Mouse (Mus musculus): Measurements from ENCODE around the gene Ebf3. TPM values are rescaled to one million over a fixed set of nuclear protein-coding genes. Genes with fewer than 3 reads are reported as not detected.

Ebf3 gene
- polyA plus RNA-seq, 1 experiment = not detected

- H3K4me3 ChIP-seq (replicated peaks) = no peak overlapping the region
- H3K36me3 ChIP-seq (ENCODE audit: control insufficient read depth) = no peaks in the 10 kb centered on the region
- no peaks in the 10 kb centered on the region for H3K9me3 ChIP-seq (ENCODE audit: control insufficient read depth, low read length)
- no peaks in the 10 kb centered on the region; the same call in 1 of the 2 replicates for H3K27me3 ChIP-seq (ENCODE audit: control insufficient read depth)
- TF ChIP-seq TAL1 (IDR thresholded peaks at IDR 0.05; ENCODE audit: low read length) (no peak), GATA1 (IDR thresholded peaks at IDR 0.05; ENCODE audit: low read length) (no peak)
- H3K4me1 ChIP-seq (ENCODE audit: control insufficient read depth) = peaks cover 10% of the 10 kb centered on the region
Measured at GRCm38 (mm10) chr7:137223823-137224222, 90.4 kb downstream of the Ebf3 start.

DNA sequence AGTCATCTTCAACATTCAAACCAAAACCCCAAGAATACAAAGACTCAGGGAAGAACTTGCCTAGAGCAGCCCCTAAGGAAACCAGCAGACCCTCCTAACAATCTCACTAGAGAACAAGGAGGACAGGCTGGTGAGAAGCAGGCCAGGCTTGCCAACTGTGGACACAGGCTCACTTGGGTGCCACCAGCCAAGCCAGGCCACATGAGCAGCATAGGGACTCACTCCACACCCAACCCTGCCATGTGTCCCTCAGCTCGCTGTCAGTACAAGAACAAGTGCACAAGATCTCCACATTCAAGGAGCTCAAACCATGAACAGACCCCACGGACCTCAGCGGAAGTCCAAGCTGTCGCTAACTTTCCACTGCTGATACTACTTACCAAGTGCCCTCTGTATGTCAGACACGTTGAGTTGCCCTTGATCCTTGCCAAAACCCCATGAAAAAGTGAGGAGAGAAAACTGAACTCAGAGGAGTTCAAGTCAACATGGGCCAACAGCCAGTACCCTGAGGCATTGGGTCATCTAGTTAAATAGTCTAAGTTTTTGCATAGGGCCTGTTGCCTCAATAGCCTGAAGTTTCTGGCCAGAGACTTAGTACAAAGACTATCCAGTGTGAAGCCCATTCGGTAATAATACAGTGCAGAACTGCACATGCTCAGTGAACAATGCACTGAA, 91.3 kb downstream of the Ebf3 start:
- H3K4me3 ChIP-seq (replicated peaks) = no peak overlapping the region
- no peak for TF ChIP-seq TAL1 (IDR thresholded peaks at IDR 0.05; ENCODE audit: low read length)
- TF ChIP-seq GATA1 (IDR thresholded peaks at IDR 0.05; ENCODE audit: low read length) = no peak
- peaks cover 10% of the 10 kb centered on the region for H3K4me1 ChIP-seq (ENCODE audit: control insufficient read depth)
- H3K27me3 ChIP-seq (ENCODE audit: control insufficient read depth) = no peaks in the 10 kb centered on the region
- no peaks in the 10 kb centered on the region for H3K9me3 ChIP-seq (ENCODE audit: control insufficient read depth, low read length)
- H3K36me3 ChIP-seq (ENCODE audit: control insufficient read depth) = no peaks in the 10 kb centered on the region

DNA sequence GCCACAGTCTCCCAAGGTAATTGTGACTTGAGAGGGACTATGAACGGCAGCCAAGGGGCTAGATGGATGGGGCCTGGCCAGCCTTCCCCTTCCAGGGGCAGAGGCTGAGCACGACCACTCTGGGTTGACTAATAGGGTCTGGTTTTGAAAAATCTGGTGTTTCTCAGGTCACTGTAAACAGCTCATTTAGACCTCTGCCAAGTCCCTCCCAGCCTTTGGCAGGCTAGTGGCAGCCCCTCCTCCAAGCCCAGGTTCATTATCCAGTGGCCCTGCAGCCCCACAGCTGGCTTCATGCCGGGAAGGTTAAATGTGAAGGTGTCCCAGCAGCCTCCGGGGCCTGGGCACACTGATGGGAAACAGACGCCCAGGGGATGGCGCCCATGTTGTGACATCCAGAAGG, 92.6 kb downstream of the Ebf3 start:
- H3K36me3 ChIP-seq (ENCODE audit: control insufficient read depth) = no peaks in the 10 kb centered on the region
- H3K27me3 ChIP-seq (ENCODE audit: control insufficient read depth) = no peaks in the 10 kb centered on the region
- no peak overlapping the region for H3K4me3 ChIP-seq (replicated peaks)
- peaks cover 10% of the 10 kb centered on the region for H3K4me1 ChIP-seq (ENCODE audit: control insufficient read depth)
- H3K9me3 ChIP-seq (ENCODE audit: control insufficient read depth, low read length) = no peaks in the 10 kb centered on the region
- no peak for TF ChIP-seq TAL1 (IDR thresholded peaks at IDR 0.05; ENCODE audit: low read length)
- TF ChIP-seq GATA1 (IDR thresholded peaks at IDR 0.05; ENCODE audit: low read length) = no peak

DNA sequence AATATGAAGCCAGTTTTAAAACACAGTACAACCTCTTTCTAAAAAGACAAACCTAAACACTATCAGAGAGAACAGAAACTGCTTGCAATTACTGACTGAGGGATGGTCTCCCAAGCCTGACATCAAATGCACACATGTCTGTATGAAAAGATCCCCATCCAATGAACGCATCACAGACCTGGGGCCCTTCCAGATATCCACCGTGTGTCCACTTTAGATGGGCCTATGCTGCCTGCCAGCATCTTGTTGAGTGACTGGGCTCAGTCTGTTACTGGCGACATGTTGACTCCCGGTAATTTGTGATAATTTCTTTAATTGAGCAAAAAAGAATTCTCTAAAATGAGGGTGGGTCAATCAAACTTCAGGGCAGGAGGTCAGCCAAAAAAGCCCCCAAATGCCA, 93.8 kb downstream of the Ebf3 start:
- no peaks in the 10 kb centered on the region for H3K27me3 ChIP-seq (ENCODE audit: control insufficient read depth)
- H3K9me3 ChIP-seq (ENCODE audit: control insufficient read depth, low read length) = no peaks in the 10 kb centered on the region
- H3K4me3 ChIP-seq (replicated peaks) = no peak overlapping the region
- no peaks in the 10 kb centered on the region for H3K36me3 ChIP-seq (ENCODE audit: control insufficient read depth)
- TF ChIP-seq GATA1 (IDR thresholded peaks at IDR 0.05; ENCODE audit: low read length) = no peak
- TF ChIP-seq TAL1 (IDR thresholded peaks at IDR 0.05; ENCODE audit: low read length) = no peak
- peaks cover 10% of the 10 kb centered on the region for H3K4me1 ChIP-seq (ENCODE audit: control insufficient read depth)

DNA sequence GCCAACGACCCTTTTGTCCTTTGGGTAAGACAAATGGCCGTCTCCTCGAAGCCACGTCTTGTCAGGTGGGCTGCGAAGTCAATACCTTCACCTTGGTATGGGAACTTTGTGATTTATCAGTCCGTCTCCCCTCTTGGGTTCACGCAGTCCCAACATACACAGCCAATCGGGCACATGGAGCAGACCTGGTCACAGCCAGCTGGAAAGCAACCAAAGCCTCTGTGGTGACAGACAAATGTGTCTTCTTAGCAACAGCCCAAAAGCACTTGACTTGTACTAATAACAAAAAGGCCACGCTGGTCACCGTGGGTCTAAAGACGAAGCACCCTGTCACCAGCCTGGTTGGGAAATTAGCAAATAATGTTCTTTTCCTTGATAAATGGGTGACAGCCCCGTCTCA, 95.5 kb downstream of the Ebf3 start:
- no peak for TF ChIP-seq GATA1 (IDR thresholded peaks at IDR 0.05; ENCODE audit: low read length)
- TF ChIP-seq TAL1 (IDR thresholded peaks at IDR 0.05; ENCODE audit: low read length) = no peak

GRCm38 (mm10) chr7:137213444-137213843, 100.8 kb downstream of the Ebf3 start:
- no peak for TF ChIP-seq TAL1 (IDR thresholded peaks at IDR 0.05; ENCODE audit: low read length)
- no peak for TF ChIP-seq GATA1 (IDR thresholded peaks at IDR 0.05; ENCODE audit: low read length)
- H3K4me3 ChIP-seq (replicated peaks) = no peak overlapping the region
- H3K9me3 ChIP-seq (ENCODE audit: control insufficient read depth, low read length) = no peaks in the 10 kb centered on the region
- no peaks in the 10 kb centered on the region for H3K36me3 ChIP-seq (ENCODE audit: control insufficient read depth)
- H3K4me1 ChIP-seq (ENCODE audit: control insufficient read depth) = no peaks in the 10 kb centered on the region
- H3K27me3 ChIP-seq (ENCODE audit: control insufficient read depth) = peaks cover 2% of the 10 kb centered on the region; the same call in 1 of the 2 replicates

More for the DNA sequence above, 95.5 kb downstream of the Ebf3 start:
- H3K9me3 ChIP-seq (ENCODE audit: control insufficient read depth, low read length) = no peaks in the 10 kb centered on the region
- peaks cover 1% of the 10 kb centered on the region; the same call in 1 of the 2 replicates for H3K4me1 ChIP-seq (ENCODE audit: control insufficient read depth)
- no peak overlapping the region for H3K4me3 ChIP-seq (replicated peaks)
- no peaks in the 10 kb centered on the region for H3K27me3 ChIP-seq (ENCODE audit: control insufficient read depth)
- H3K36me3 ChIP-seq (ENCODE audit: control insufficient read depth) = no peaks in the 10 kb centered on the region

GRCm38 (mm10) chr7:137211332-137211731, 102.9 kb downstream of the Ebf3 start:
- no peaks in the 10 kb centered on the region for H3K9me3 ChIP-seq (ENCODE audit: control insufficient read depth, low read length)
- no peak for TF ChIP-seq TAL1 (IDR thresholded peaks at IDR 0.05; ENCODE audit: low read length)
- TF ChIP-seq GATA1 (IDR thresholded peaks at IDR 0.05; ENCODE audit: low read length) = no peak
- peaks cover 2% of the 10 kb centered on the region; the same call in 1 of the 2 replicates for H3K27me3 ChIP-seq (ENCODE audit: control insufficient read depth)
- H3K4me1 ChIP-seq (ENCODE audit: control insufficient read depth) = no peaks in the 10 kb centered on the region
- no peak overlapping the region for H3K4me3 ChIP-seq (replicated peaks)
- H3K36me3 ChIP-seq (ENCODE audit: control insufficient read depth) = no peaks in the 10 kb centered on the region

DNA sequence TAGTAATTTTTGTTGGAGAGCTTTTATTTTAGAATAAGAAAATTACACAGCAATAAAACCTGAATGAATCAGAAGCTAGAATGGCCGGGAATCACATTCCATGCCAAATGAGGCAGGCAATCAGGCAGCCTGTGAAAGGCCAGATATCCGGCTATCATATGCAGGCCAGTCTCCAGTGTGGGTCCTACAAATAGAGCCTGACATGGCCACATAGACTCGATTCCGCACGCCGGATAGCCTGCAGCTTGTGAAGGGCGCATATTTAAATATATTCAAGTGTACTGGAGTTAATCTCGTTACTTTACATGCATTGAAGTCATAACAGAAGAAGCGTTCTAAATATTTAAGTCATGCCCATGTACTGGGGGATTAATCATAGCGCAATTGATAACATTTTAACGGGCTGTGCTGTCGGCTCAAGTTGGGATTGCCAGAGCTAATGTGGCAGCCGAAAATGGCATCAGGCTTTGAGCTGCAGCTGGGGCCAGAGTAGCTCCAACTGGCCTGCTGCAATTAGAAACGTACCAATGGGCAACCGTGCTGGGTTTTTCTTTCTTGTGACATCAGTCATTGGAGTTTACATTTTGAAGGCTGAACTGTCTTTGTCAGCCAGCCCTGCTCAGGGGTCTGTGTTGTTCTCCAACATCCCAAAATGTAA, 104.4 kb downstream of the Ebf3 start:
- no peaks in the 10 kb centered on the region for H3K4me1 ChIP-seq (ENCODE audit: control insufficient read depth)
- no peaks in the 10 kb centered on the region for H3K9me3 ChIP-seq (ENCODE audit: control insufficient read depth, low read length)
- H3K36me3 ChIP-seq (ENCODE audit: control insufficient read depth) = no peaks in the 10 kb centered on the region
- H3K27me3 ChIP-seq (ENCODE audit: control insufficient read depth) = peaks cover 2% of the 10 kb centered on the region; the same call in 1 of the 2 replicates
- no peak overlapping the region for H3K4me3 ChIP-seq (replicated peaks)
- TF ChIP-seq TAL1 (IDR thresholded peaks at IDR 0.05; ENCODE audit: low read length) (no peak), GATA1 (IDR thresholded peaks at IDR 0.05; ENCODE audit: low read length) (no peak)

DNA sequence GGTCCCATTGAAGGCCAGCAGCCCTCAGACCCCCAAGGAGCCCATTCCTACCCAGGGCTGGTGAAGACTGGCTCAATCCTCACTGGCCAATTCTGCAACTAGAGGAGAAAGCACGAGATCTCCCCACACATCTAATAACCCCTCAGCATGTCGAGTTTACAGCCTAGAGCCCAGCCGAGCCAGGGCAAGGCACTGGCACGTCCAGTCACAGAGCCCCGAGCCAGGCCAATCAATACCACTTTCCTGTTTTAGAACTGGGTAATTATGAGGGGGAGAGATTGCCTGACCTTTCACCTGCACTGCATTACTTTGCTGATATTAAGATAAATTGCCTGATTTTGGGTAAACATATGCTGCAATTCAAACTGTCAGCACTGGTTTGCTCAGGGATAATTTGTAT, 105.7 kb downstream of the Ebf3 start:
- Histone ChIP-seq H3K9me3 (ENCODE audit: control insufficient read depth, low read length) (no peaks in the 10 kb centered on the region), H3K4me3 (replicated peaks) (no peak overlapping the region), H3K36me3 (ENCODE audit: control insufficient read depth) (no peaks in the 10 kb centered on the region), H3K27me3 (ENCODE audit: control insufficient read depth) (peaks cover 2% of the 10 kb centered on the region; the same call in 1 of the 2 replicates), H3K4me1 (ENCODE audit: control insufficient read depth) (no peaks in the 10 kb centered on the region)
- no peak for TF ChIP-seq TAL1 (IDR thresholded peaks at IDR 0.05; ENCODE audit: low read length)
- TF ChIP-seq GATA1 (IDR thresholded peaks at IDR 0.05; ENCODE audit: low read length) = no peak

All from erythroblast, embryonic 14.5 days (primary cell).